Comparison of ENCODE assay signal across 9 mouse cellular contexts in the genomic region with DNA sequence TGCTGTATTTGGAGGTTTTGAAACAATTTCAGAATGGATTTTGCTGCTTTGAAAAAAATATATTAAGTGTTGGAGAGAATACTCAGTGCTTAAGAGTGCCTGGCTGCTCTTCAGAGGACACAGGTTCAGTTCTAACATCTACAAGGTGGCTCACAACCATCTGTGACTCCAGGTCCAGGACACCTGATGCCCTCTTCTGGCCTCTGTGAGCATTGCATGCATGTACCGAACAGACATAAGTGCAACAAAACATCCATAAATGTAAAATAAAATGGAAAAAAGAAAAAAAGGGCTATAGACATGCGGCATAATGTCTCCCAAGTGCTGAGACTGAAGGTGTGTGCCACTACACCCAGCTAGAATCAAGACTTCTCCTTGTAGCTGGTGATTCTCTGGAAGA. TPM values are rescaled to one million over a fixed set of nuclear protein-coding genes. Genes with fewer than 3 reads are reported as not detected.
DNase-seq lines count a peak whose midpoint lies in the region; ATAC-seq and TF ChIP-seq lines count a peak whose summit lies in the region.
"Had no signal": no experiment of that assay in that cellular context is flagged by ENCODE, and none has a peak within 500 bp of the region (broad histone marks: within the 10 kb centered on the region; RNA-seq: fewer than 3 reads in every experiment).

No protein-coding gene starts in this region.

- 51% methylated on average over 2 of the region's 2 CpGs for WGBS in hindbrain, embryonic 10.5 days
- 50% methylated on average over 2 of the region's 2 CpGs for WGBS in hindbrain, embryonic 13.5 days

- TF ChIP-seq POLR2A in cortical plate, adult 2 months (IDR thresholded peaks at IDR 0.05; ENCODE audit: extremely low read depth, insufficient read depth, low read length): no peak

- H3K9ac ChIP-seq in hindbrain, embryonic 13.5 days: no peak overlapping the region
- H3K9ac ChIP-seq: embryonic facial prominence, embryonic 12.5 days had no signal

- no peak overlapping the region for H3K27ac ChIP-seq in hindbrain, embryonic 10.5 days
- no peak overlapping the region for H3K27ac ChIP-seq in hindbrain, embryonic 13.5 days
- no peak overlapping the region for H3K27ac ChIP-seq in cortical plate, adult 2 months (ENCODE audit: insufficient read depth, low read length)
- H3K27ac ChIP-seq: embryonic facial prominence, embryonic 12.5 days had no signal

- no peaks in the 10 kb centered on the region for H3K27me3 ChIP-seq in hindbrain, embryonic 10.5 days (ENCODE audit: insufficient read depth, poor library complexity, severe bottlenecking)
- H3K27me3 ChIP-seq in hindbrain, embryonic 13.5 days: no peaks in the 10 kb centered on the region
- H3K27me3 ChIP-seq: embryonic facial prominence, embryonic 12.5 days had no signal

- peak; percentile 68 for TF ChIP-seq CTCF in cortical plate, adult 2 months (IDR thresholded peaks at IDR 0.05; ENCODE audit: extremely low read depth, insufficient read depth, low read length)

- H3K4me2 ChIP-seq in hindbrain, embryonic 13.5 days: no peak overlapping the region
- H3K4me2 ChIP-seq: embryonic facial prominence, embryonic 12.5 days had no signal

- peak; percentile 50 for DNase-seq in hindbrain, embryonic 10.5 days (ENCODE audit: low spot score)
- DNase-seq in 416B (ENCODE audit: low read depth): peak; percentile 66
- peak; percentile 65 for DNase-seq in MN1 (ENCODE audit: low spot score)
- DNase-seq in kidney, postnatal 14 days: peak; percentile 69
- DNase-seq in mesoderm, embryonic 11.5 days (ENCODE audit: low read depth, low spot score): peak; percentile 52
- DNase-seq in thymus, postnatal 4 days: peak; percentile 83

- ATAC-seq in hindbrain, embryonic 13.5 days (ENCODE audit: low FRiP score): no peak

- no peak overlapping the region for H3K4me3 ChIP-seq in hindbrain, embryonic 10.5 days
- H3K4me3 ChIP-seq in hindbrain, embryonic 13.5 days: no peak overlapping the region
- no peak overlapping the region for H3K4me3 ChIP-seq in cortical plate, adult 2 months (ENCODE audit: insufficient read depth, low read length)
- H3K4me3 ChIP-seq: embryonic facial prominence, embryonic 12.5 days had no signal

- H3K36me3 ChIP-seq in hindbrain, embryonic 10.5 days: peaks cover 25% of the 10 kb centered on the region
- peaks cover 24% of the 10 kb centered on the region for H3K36me3 ChIP-seq in hindbrain, embryonic 13.5 days

- peaks cover 15% of the 10 kb centered on the region for H3K4me1 ChIP-seq in hindbrain, embryonic 10.5 days (replicated peaks)
- peaks cover 12% of the 10 kb centered on the region for H3K4me1 ChIP-seq in hindbrain, embryonic 13.5 days (replicated peaks)
- peaks cover 2% of the 10 kb centered on the region; the same call in 1 of the 2 replicates for H3K4me1 ChIP-seq in cortical plate, adult 2 months (ENCODE audit: control insufficient read depth, insufficient read depth, low read length)
- H3K4me1 ChIP-seq: embryonic facial prominence, embryonic 12.5 days had no signal

- H3K9me3 ChIP-seq in hindbrain, embryonic 10.5 days: no peaks in the 10 kb centered on the region
- no peaks in the 10 kb centered on the region for H3K9me3 ChIP-seq in hindbrain, embryonic 13.5 days
- H3K9me3 ChIP-seq: embryonic facial prominence, embryonic 12.5 days had no signal

RNA-seq across cellular contexts. Expression of a gene that starts 10.2 kb away (rescaled TPM):
- polyA plus RNA-seq in hindbrain, embryonic 10.5 days (2016; fragmentation: Nextera tagmentation; extraction: Ambion mirVana): 19.7 and 22.7 TPM in 2 replicates
- 10.3 and 13.8 TPM in 2 replicates for polyA plus RNA-seq in hindbrain, embryonic 13.5 days (2015; fragmentation: Nextera tagmentation; extraction: Ambion mirVana)
- polyA plus RNA-seq in cortical plate, adult 2 months (2012; rRNA removed): 9.6 TPM in 2 replicates

RNA-seq across cellular contexts. Expression of a gene that starts 16.8 kb away (rescaled TPM):
- polyA plus RNA-seq in hindbrain, embryonic 10.5 days (2016; fragmentation: Nextera tagmentation; extraction: Ambion mirVana): 0.38 and 0.44 TPM in 2 replicates
- 1.5 and 2.4 TPM in 2 replicates for polyA plus RNA-seq in hindbrain, embryonic 13.5 days (2015; fragmentation: Nextera tagmentation; extraction: Ambion mirVana)
- polyA plus RNA-seq in cortical plate, adult 2 months (2012; rRNA removed): 15.7 and 16.1 TPM in 2 replicates

RNA-seq across cellular contexts. Expression of a gene that starts 22.7 kb away (rescaled TPM):
- polyA plus RNA-seq in hindbrain, embryonic 10.5 days (2016; fragmentation: Nextera tagmentation; extraction: Ambion mirVana): 2.2 and 3.0 TPM in 2 replicates
- 3.6 and 4.7 TPM in 2 replicates for polyA plus RNA-seq in hindbrain, embryonic 13.5 days (2015; fragmentation: Nextera tagmentation; extraction: Ambion mirVana)
- 109 and 115 TPM in 2 replicates for polyA plus RNA-seq in cortical plate, adult 2 months (2012; rRNA removed)

RNA-seq across cellular contexts. Expression of a gene that starts 22.7 kb away (rescaled TPM):
- polyA plus RNA-seq in hindbrain, embryonic 10.5 days (2016; fragmentation: Nextera tagmentation; extraction: Ambion mirVana): 0.29 TPM in 1 of 2 replicates, not detected in the other
- 0.34 TPM in 1 of 2 replicates, not detected in the other for polyA plus RNA-seq in hindbrain, embryonic 13.5 days (2015; fragmentation: Nextera tagmentation; extraction: Ambion mirVana)
- polyA plus RNA-seq in cortical plate, adult 2 months (2012; rRNA removed): 0.15 and 0.50 TPM in 2 replicates

RNA-seq across cellular contexts. Expression of a gene that starts 31.8 kb away (rescaled TPM):
- polyA plus RNA-seq in hindbrain, embryonic 10.5 days (2016; fragmentation: Nextera tagmentation; extraction: Ambion mirVana): 160 TPM in 2 replicates
- polyA plus RNA-seq in hindbrain, embryonic 13.5 days (2015; fragmentation: Nextera tagmentation; extraction: Ambion mirVana): 165 and 167 TPM in 2 replicates
- 414 and 456 TPM in 2 replicates for polyA plus RNA-seq in cortical plate, adult 2 months (2012; rRNA removed)

Comparison
In these comparisons a context has a peak if more than half of its experiments do, and no peak if none do; other contexts are left out.
1. RNA of a gene that starts 22.7 kb away (polyA plus RNA-seq): 109 to 115 TPM in cortical plate, adult 2 months; 3.6 to 4.7 TPM in hindbrain, embryonic 13.5 days and 2.2 to 3.0 TPM in hindbrain, embryonic 10.5 days; every median in the first group is over 10 times any median in the second.
2. Peak in every context shown above with its lines, with median percentiles within 50 percentile points of each other: DNase-seq.